Mouse (Mus musculus) adrenal gland, adult (tissue): ENCODE data around the gene Clstn2.

ENCODE experiments used
- DNase-seq, 2 experiments: peaks; one replicate each; pipeline ENCODE4 v3.0.0; 2022 to 2023; ENCODE audit warnings: low spot score in 1 of 2; ENCODE audit not compliant: inconsistent age in 2 of 2

The Clstn2 gene

DNA sequence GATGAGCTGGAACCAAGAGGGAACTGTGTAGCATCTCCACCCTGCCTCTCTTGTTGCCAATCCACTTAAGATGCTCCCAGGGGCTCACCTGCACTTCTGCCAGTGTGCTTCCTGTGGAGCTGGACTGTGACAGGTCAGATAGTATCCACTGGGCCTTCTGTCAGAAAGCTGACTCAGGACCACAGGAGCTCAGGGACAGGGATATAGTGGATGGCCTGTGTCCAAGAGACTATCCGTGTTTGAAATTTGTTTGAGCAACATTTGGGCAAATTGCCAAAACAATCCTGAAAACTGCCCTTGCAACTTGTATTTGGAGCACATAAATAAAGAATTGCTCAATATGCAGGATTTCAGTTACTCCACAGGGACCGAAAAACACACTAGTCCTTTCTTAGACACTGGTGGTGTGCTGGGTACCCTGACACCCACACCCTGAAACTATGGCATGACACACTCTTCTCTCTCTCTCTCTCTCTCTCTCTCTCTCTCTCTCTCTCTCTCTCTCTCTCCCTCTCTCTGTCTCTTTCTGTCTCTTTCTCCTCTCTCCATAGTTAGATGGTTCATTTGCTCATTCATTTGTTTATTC lies 542.3 kb downstream of the Clstn2 start:
- peak; percentile 62 to 95 for DNase-seq

DNA sequence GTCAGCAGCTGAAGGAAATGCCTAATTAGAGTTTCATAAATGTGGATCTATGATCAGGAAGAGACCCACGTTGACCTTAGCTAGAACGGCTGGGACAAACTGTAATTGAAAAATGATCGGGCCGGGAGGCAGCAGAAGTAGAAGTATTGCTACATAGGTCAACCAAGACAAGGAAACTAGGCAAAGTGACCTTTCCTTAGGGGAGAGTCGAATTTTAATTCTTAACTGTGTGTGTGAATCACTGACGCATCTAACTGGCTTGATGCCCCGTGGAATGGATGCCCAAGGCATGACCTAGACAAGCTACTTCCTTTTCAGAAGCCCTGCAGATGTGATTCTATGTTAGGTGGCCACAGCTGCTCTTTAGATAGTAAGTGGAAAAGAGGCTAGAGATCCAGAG lies 546.2 kb downstream of the Clstn2 start:
- peak in 1 of 2 experiments; percentile 56 for DNase-seq

- no peak for DNase-seq
Observed at GRCm38 (mm10) chr9:97481187-97481586, 551.8 kb downstream of the Clstn2 start.

DNA sequence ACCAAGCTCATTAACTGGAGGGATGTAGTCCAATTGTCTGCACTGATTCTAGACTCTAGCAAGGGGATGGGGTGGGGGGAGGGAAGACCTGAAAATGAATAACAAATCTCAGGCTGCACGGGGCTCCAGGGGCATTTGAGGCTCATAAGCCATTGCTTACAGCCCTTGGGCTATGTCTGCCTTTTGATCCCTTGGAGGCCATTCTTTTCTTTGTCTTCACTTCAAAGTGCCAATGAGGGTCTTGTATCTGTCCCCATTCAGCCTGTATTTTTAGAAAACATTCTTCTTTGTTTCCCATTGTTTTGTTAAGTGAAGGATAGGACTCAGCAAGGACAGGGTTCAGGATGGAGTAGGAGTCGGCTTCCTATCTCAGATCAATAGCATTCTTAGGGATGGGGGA lies 556.0 kb downstream of the Clstn2 start:
- DNase-seq: no peak

DNA sequence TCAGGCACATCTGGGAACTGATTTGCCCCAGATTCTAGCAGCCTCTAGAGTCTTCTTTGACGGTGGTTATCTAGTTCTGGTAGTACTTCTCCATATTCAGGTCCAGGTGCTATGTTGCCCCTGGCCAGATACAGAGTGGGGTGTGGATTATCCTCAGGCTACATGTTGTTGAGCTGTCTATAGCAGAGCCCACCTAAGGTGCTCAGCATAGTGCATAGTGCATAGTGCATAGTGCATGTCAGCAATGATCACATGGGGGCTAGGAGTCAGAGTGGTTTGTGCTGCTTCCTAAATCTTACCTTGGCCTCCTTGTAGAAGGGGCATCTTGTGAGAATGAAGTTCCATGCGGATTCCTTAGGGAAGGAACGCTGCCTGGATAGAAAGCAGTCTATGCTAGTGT lies 556.5 kb downstream of the Clstn2 start:
- no peak for DNase-seq

DNA sequence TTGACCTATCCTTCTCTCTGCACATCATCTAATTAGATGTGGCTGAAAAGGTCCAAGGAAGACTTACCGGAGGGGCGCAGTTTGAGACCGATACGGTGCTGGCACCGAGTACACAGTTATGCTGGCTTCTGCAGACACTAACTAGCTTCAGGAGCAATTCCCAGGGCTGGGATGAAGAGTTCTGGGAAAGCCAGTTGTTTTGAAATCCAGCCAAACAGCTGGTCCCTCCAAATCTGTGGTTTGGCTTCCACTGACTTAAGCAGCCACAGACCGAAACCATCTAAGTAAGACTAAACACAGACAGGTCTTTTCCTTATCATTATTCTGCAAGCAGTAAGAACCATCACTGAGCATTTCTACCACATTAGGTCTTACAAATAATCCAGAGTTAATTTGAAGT lies 558.1 kb downstream of the Clstn2 start:
- DNase-seq: no peak

- DNase-seq: peak in 1 of 2 experiments; percentile 34
Observed at GRCm38 (mm10) chr9:97471014-97471591, 561.9 kb downstream of the Clstn2 start.

DNA sequence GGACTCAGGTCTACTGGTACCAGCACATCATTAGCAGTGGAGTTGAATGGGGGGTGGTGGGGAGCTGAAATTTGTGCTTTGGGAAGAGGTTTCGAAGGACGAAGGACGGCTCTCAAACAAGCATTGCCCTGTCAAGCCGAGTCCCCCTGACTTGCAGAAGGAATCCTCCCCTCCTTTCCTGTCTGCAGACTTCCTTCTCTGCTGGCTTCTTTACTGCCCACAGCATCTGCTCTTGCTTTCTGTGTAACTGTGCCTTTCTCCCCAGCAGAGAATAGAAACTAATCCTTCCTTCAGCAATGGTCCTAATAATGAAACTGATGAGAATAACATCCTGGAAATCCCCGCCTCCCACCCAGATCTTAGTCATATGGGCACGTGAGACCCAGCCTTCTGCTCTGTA lies 572.5 kb downstream of the Clstn2 start:
- DNase-seq: no peak

DNA sequence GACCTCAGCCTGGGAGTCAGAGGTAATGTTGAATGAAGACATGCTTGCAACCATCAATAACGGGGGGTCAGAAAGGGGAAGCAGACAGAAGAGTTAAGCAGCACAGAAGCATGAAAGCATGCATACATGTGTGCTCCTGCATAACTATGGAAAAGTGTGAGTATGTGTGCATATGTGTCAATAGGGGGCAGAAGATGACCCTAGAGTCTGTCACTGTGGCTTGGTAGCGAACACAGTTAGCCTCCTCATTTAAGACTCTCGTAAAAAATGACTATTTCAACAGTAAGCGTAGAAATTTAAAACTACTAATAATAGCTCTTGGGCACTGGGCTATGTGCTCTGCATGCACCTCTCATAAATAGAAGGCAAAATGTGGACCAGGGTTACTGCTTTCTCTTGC lies 573.2 kb downstream of the Clstn2 start:
- DNase-seq: peak in 1 of 2 experiments; percentile 54

GRCm38 (mm10) chr9:97449316-97450050 lies 583.5 kb downstream of the Clstn2 start:
- peak in 1 of 2 experiments; percentile 53 for DNase-seq

GRCm38 (mm10) chr9:97439872-97440636 lies 592.9 kb downstream of the Clstn2 start:
- DNase-seq: no peak

GRCm38 (mm10) chr9:97434666-97435065 lies 598.3 kb downstream of the Clstn2 start:
- DNase-seq: no peak

GRCm38 (mm10) chr9:97429885-97430449 lies 603.0 kb downstream of the Clstn2 start:
- no peak for DNase-seq

DNA sequence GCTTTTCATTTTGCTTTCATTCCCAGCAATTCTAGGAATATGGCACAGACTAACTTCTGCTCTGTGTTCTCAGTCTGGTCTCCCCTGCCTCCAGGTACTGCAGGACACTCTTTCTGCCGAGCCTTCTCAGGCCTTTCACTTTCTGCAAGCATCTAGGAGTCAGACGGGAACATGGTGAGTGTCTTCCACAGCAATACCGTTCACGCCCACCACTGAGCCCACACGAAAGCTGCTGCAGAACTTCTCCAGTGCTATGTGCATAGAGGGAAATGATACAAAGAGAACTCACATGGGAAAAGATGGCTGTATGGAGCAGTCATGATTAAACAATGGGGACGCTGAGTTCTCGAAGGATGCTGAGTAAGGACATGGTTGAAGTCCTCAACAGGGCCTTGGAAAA lies 604.9 kb downstream of the Clstn2 start:
- DNase-seq: no peak

DNA sequence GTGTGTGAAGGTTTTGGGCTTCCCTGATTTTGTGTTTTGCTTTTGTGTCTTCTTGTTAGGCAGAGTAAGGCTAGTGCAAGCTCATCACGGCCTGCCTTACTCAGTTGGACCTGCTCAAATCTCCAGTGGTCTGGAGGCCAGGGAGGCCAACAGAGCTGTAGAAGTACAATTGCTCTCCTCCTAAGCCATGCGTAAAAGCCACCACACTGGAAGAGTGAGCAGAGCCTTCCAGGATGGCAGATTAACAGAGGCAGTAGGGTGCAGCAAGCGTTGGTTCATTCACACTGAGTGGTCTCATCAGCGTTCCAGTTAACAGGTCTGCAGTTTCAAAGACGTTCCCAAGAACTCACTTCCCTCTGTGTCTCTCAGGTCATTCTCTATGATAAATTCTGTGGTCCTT lies 612.1 kb downstream of the Clstn2 start:
- no peak for DNase-seq

- DNase-seq: no peak
Observed at GRCm38 (mm10) chr9:97414876-97415668, 617.9 kb downstream of the Clstn2 start.

DNA sequence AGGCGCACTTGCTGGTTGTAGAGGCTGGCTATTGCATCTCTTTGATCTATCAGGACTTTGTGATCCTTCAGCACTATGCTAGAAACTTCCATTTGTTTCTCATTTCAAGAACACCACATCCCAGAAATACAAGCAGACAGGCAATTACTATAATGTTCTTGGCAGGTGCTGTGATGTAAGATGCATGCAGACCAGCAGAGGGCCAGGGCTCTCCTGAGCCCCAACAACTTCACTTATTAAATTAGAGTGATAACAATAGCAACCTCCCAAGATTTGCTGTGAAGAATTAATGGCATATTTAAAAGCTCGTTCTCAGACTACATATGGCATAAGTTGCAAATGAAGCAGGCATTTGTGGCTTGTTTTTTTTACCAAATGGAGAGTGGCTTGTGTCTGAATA lies 624.8 kb downstream of the Clstn2 start:
- no peak for DNase-seq
